Mouse (Mus musculus) stomach, embryonic 15.5 days (tissue): ENCODE measurements around the gene Cdk11b. TPM values are rescaled to one million over a fixed set of nuclear protein-coding genes. Genes with fewer than 3 reads are reported as not detected.

ENCODE experiments used
- ATAC-seq: fragments of 200-750 bp; cut with Nextera tagmentation; 2 replicates; pipeline ENCODE4 v1.8.0; 2017; ENCODE audit warnings: low read depth, moderate number of reproducible peaks, moderate TSS enrichment; ENCODE audit not compliant: insufficient read depth, low FRiP score
- H3K27ac ChIP-seq: fragments of 300-500 bp; sonication (generic); 2 replicates; pipeline ENCODE4 v1.5.1; 2015; ENCODE audit warnings: mild to moderate bottlenecking, inconsistent platforms
- H3K27me3 ChIP-seq: fragments of 300-500 bp; sonication (generic); replicated peaks from 2 replicates; pipeline ENCODE4 v1.6.1; 2015; ENCODE audit warnings: inconsistent platforms
- H3K36me3 ChIP-seq: fragments of 300-500 bp; sonication (generic); 2 replicates; pipeline ENCODE4 v1.6.1; 2015; ENCODE audit warnings: inconsistent platforms
- H3K4me1 ChIP-seq: fragments of 300-500 bp; sonication (generic); 2 replicates; pipeline ENCODE4 v1.6.1; 2015; ENCODE audit warnings: inconsistent platforms
- H3K4me2 ChIP-seq: fragments of 300-500 bp; sonication (generic); 2 replicates; pipeline ENCODE4 v1.6.1; 2015; ENCODE audit warnings: mild to moderate bottlenecking, inconsistent platforms
- H3K4me3 ChIP-seq: fragments of 300-500 bp; sonication (generic); replicated peaks from 2 replicates; pipeline ENCODE4 v1.5.1; 2015; ENCODE audit warnings: inconsistent platforms
- H3K9ac ChIP-seq: fragments of 300-500 bp; sonication (generic); 2 replicates; pipeline ENCODE4 v1.6.1; 2015; ENCODE audit warnings: inconsistent platforms
- H3K9me3 ChIP-seq: fragments of 300-500 bp; sonication (generic); 2 replicates; pipeline ENCODE4 v1.6.1; 2016; ENCODE audit warnings: inconsistent platforms
- WGBS: fragments of 180-500 bp; shearing (Covaris S2); methylation state at CpG from one replicate; pipeline ENCODE4 v1.1.7; 2015; 5-methylcytosine and 5-hydroxymethylcytosine counted together
- polyA plus RNA-seq: library from polyadenylated mRNA; unstranded; fragments of >200 nt; fragmentation: Nextera tagmentation; extraction: Ambion mirVana; gene quantifications from 2 replicates; pipeline ENCODE4 v1.2.1, GENCODE M21; 2015

Cdk11b gene
- polyA plus RNA-seq, 1 experiment from 2014 or later: 56.7 TPM

GRCm38 (mm10) chr4:155595777-155596176 lies 28.9 kb upstream of the Cdk11b start:
- H3K9me3 ChIP-seq: no peaks in the 10 kb centered on the region
- 74% methylated on average over 3 of the region's 3 CpGs for WGBS
- H3K4me2 ChIP-seq: no peak overlapping the region
- no peaks in the 10 kb centered on the region for H3K36me3 ChIP-seq
- H3K27ac ChIP-seq: no peak overlapping the region
- no peaks in the 10 kb centered on the region for H3K27me3 ChIP-seq
- H3K4me1 ChIP-seq: no peaks in the 10 kb centered on the region
- H3K9ac ChIP-seq: no peak overlapping the region
- no peak for ATAC-seq
- H3K4me3 ChIP-seq: no peak overlapping the region

- Histone ChIP-seq H3K9me3 (no peaks in the 10 kb centered on the region), H3K4me3 (no peak overlapping the region), H3K36me3 (no peaks in the 10 kb centered on the region), H3K27me3 (no peaks in the 10 kb centered on the region), H3K27ac (no peak overlapping the region), H3K4me2 (no peak overlapping the region), H3K9ac (no peak overlapping the region), H3K4me1 (no peaks in the 10 kb centered on the region)
- ATAC-seq: no peak
- WGBS: 73% methylated on average over 5 of the region's 5 CpGs
These were observed 28.0 kb upstream of the Cdk11b start for GRCm38 (mm10) chr4:155596606-155597005.

GRCm38 (mm10) chr4:155598536-155598935 lies 26.1 kb upstream of the Cdk11b start:
- no peaks in the 10 kb centered on the region; the same call in 1 of the 2 replicates for H3K36me3 ChIP-seq
- no peak overlapping the region for H3K9ac ChIP-seq
- ATAC-seq: no peak
- no peak overlapping the region for H3K4me3 ChIP-seq
- H3K4me2 ChIP-seq: no peak overlapping the region
- H3K27ac ChIP-seq: no peak overlapping the region
- no peaks in the 10 kb centered on the region for H3K27me3 ChIP-seq
- WGBS: 17% methylated on average over 20 of the region's 20 CpGs
- no peaks in the 10 kb centered on the region for H3K9me3 ChIP-seq
- H3K4me1 ChIP-seq: 0 out of 2 replicates have a peak, but pooled peaks cover 5% of the 10 kb centered on the region

- Histone ChIP-seq H3K27me3 (no peaks in the 10 kb centered on the region), H3K4me3 (peak overlapping the region; percentile 95), H3K9ac (no peak overlapping the region), H3K4me2 (peak overlapping the region; percentile 87), H3K4me1 (peaks cover 5% of the 10 kb centered on the region; the same call in 1 of the 2 replicates), H3K9me3 (no peaks in the 10 kb centered on the region), H3K27ac (peak overlapping the region; percentile 99; the same call in 1 of the 2 replicates), H3K36me3 (no peaks in the 10 kb centered on the region; the same call in 1 of the 2 replicates)
- WGBS: 80% methylated on average over 11 of the region's 11 CpGs
- ATAC-seq: no peak
These were observed 24.5 kb upstream of the Cdk11b start for GRCm38 (mm10) chr4:155599901-155600825.

GRCm38 (mm10) chr4:155601091-155601996 lies 23.3 kb upstream of the Cdk11b start, which contains the start of gene Slc35e2:
Slc35e2 (plus strand) TSS chr4:155601416.
- under 1% methylated on average over 65 of the region's 65 CpGs for WGBS
- Histone ChIP-seq H3K36me3 (no peaks in the 10 kb centered on the region; the same call in 1 of the 2 replicates), H3K27ac (peak within 1 kb of the TSS; percentile 99), H3K4me3 (peak within 1 kb of the TSS; percentile 95), H3K27me3 (no peaks in the 10 kb centered on the region), H3K9ac (peak within 1 kb of the TSS; percentile 90), H3K9me3 (no peaks in the 10 kb centered on the region), H3K4me1 (peaks cover 5% of the 10 kb centered on the region; the same call in 1 of the 2 replicates), H3K4me2 (peak within 1 kb of the TSS; percentile 87)
- ATAC-seq: peak; percentile 95

- Histone ChIP-seq H3K9me3 (no peaks in the 10 kb centered on the region), H3K27me3 (no peaks in the 10 kb centered on the region), H3K4me2 (peak overlapping the region; percentile 87), H3K9ac (peak overlapping the region; percentile 90), H3K4me1 (peaks cover 5% of the 10 kb centered on the region; the same call in 1 of the 2 replicates), H3K36me3 (no peaks in the 10 kb centered on the region; the same call in 1 of the 2 replicates), H3K4me3 (peak overlapping the region; percentile 95), H3K27ac (peak overlapping the region; percentile 99)
- WGBS: under 1% methylated on average over 31 of the region's 31 CpGs
- ATAC-seq: peak; percentile 28; the same call in 1 of the 2 replicates
These were observed 22.6 kb upstream of the Cdk11b start for GRCm38 (mm10) chr4:155601997-155602456.

- Histone ChIP-seq H3K9ac (no peak overlapping the region), H3K27me3 (no peaks in the 10 kb centered on the region), H3K4me2 (peak overlapping the region; percentile 87), H3K4me1 (peaks cover 5% of the 10 kb centered on the region; the same call in 1 of the 2 replicates), H3K27ac (no peak overlapping the region), H3K36me3 (no peaks in the 10 kb centered on the region; the same call in 1 of the 2 replicates), H3K9me3 (no peaks in the 10 kb centered on the region), H3K4me3 (peak overlapping the region; percentile 95; the same call in 1 of the 2 replicates)
- 92% methylated on average over 1 of the region's 1 CpGs for WGBS
- no peak for ATAC-seq
These were observed 21.9 kb upstream of the Cdk11b start for GRCm38 (mm10) chr4:155602753-155603152.

GRCm38 (mm10) chr4:155603801-155604200 lies 20.9 kb upstream of the Cdk11b start:
- no peak for ATAC-seq
- peaks cover 5% of the 10 kb centered on the region; the same call in 1 of the 2 replicates for H3K4me1 ChIP-seq
- no peak overlapping the region for H3K4me3 ChIP-seq
- no peaks in the 10 kb centered on the region; the same call in 1 of the 2 replicates for H3K36me3 ChIP-seq
- H3K27ac ChIP-seq: no peak overlapping the region
- no peaks in the 10 kb centered on the region for H3K27me3 ChIP-seq
- no peaks in the 10 kb centered on the region for H3K9me3 ChIP-seq
- H3K9ac ChIP-seq: no peak overlapping the region
- WGBS: 86% methylated on average over 6 of the region's 6 CpGs
- no peak overlapping the region for H3K4me2 ChIP-seq

- Histone ChIP-seq H3K36me3 (peaks cover 10% of the 10 kb centered on the region; the same call in 1 of the 2 replicates), H3K4me2 (no peak overlapping the region), H3K9me3 (no peaks in the 10 kb centered on the region), H3K4me3 (no peak overlapping the region), H3K4me1 (peaks cover 5% of the 10 kb centered on the region; the same call in 1 of the 2 replicates), H3K9ac (no peak overlapping the region), H3K27me3 (no peaks in the 10 kb centered on the region), H3K27ac (no peak overlapping the region)
- no peak for ATAC-seq
- WGBS: 81% methylated on average over 4 of the region's 4 CpGs
These were observed 19.5 kb upstream of the Cdk11b start for GRCm38 (mm10) chr4:155605132-155605531.

GRCm38 (mm10) chr4:155606825-155607224 lies 17.8 kb upstream of the Cdk11b start:
- Histone ChIP-seq H3K36me3 (peaks cover 22% of the 10 kb centered on the region), H3K9ac (no peak overlapping the region), H3K4me3 (no peak overlapping the region), H3K4me2 (no peak overlapping the region), H3K4me1 (peaks cover 5% of the 10 kb centered on the region; the same call in 1 of the 2 replicates), H3K9me3 (no peaks in the 10 kb centered on the region), H3K27me3 (no peaks in the 10 kb centered on the region), H3K27ac (no peak overlapping the region)
- no peak for ATAC-seq
- 70% methylated on average over 2 of the region's 2 CpGs for WGBS

- H3K9me3 ChIP-seq: no peaks in the 10 kb centered on the region
- no peaks in the 10 kb centered on the region for H3K4me1 ChIP-seq
- no peak for ATAC-seq
- peaks cover 52% of the 10 kb centered on the region for H3K36me3 ChIP-seq
- no peak overlapping the region for H3K4me2 ChIP-seq
- no peaks in the 10 kb centered on the region for H3K27me3 ChIP-seq
- H3K9ac ChIP-seq: no peak overlapping the region
- H3K27ac ChIP-seq: no peak overlapping the region
- no peak overlapping the region for H3K4me3 ChIP-seq
- WGBS: 92% methylated on average over 3 of the region's 3 CpGs
These were observed 12.8 kb upstream of the Cdk11b start for GRCm38 (mm10) chr4:155611860-155612259.
